Mouse (Mus musculus): ENCODE data around the gene Sult2a2.
"Not testable (repeated sequence)": the region's sequence is repeated elsewhere in the genome, so short reads cannot be mapped to it uniquely, and the experiment has no call there.

The Sult2a2 gene

GRCm38 (mm10) chr7:13733205-13733604, at the start of gene Sult2a2:
Gene Sult2a2 (plus strand): TSS chr7:13733505.
- DNase-seq: not testable (repeated sequence)

DNA sequence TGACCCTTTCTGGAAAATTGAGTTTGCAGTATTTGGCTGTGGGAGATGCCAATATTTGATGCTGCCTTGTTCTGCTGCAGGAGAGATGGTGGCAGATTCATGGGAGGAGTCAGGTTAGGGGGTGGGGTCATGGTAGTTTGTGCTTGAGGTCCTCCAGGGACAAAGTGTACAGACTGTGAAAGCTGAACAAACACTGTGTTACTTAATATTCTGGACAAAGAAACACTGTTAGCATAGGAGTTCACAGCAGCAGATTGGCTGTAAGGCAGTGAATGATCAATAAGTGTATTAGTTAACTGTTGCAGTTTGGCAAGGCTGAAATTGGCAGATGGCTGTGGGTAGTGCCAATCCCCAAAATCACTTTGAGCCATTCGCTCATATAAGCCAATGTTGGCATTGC, 80.6 kb downstream of the Sult2a2 start:
- no peak for DNase-seq

Data from lung, postnatal 14 days (tissue).